Mouse (Mus musculus): ENCODE measurements around the gene Slc26a11.

DNA sequence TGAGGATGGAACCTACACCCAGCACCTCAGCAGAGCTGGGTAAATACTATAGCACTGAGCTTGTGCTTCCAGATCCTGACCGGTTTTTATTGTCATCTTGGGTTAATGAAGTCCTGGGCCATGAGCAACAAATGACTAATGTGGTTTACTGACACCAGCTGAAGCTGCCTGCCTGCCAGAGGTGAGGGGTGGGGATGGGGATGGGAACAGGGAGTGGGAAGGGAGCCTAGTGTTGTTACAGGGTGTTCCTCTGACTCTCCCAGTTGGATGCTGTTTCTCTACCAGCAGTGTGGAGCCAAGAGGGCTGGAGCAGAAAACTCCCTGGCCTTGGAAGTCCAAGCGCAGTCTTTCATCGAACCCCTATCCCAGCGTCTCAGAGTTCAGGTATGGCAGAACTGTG lies 38.6 kb upstream of the Slc26a11 start:
- TF ChIP-seq CTCF (IDR thresholded peaks at IDR 0.05; ENCODE audit: low read depth, low read length) (no peak), POLR2A (IDR thresholded peaks at IDR 0.05; ENCODE audit: insufficient read depth, low read length) (no peak), EP300 (IDR thresholded peaks at IDR 0.05; ENCODE audit: insufficient read depth, low read depth, low read length) (no peak)

All from ES-Bruce4 (cell line).